Mouse (Mus musculus): ENCODE data around the gene Nenf.

DNA sequence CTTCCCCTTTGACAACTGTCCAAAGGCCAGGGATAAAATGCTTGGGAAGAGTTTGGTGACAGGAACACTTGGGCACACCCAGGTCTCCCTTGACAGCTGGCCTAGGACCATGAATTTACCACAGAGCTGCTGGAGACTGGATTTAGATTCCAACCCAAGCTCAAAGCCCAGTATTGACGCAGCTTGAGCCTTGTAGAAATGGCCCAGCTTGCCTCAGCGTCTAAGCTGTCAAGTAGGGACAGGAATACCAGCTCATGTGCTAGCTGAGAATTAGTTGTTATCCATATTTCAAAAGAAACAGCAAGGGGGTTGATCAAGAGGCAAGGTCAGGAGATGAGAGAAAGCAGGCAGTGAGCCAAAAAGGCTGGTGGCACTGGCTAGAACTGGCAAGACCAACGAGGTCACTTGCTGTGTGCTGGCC, 60.6 kb downstream of the Nenf start:
- no peak for TF ChIP-seq POLR2A (IDR thresholded peaks at IDR 0.05; ENCODE audit: borderline replicate concordance, insufficient read depth, low read length)
- no peak for TF ChIP-seq CTCF (IDR thresholded peaks at IDR 0.05; ENCODE audit: borderline replicate concordance, insufficient read depth, low read depth, low read length)

Data from cerebellum, adult 2 months (tissue).